Mouse (Mus musculus) urinary bladder, postnatal 10 days (tissue): ENCODE data around the gene Dolpp1.

ENCODE experiments used
- DNase-seq: peaks from one replicate; pipeline ENCODE4 v3.0.0; 2022; ENCODE audit warnings: low spot score

Gene Dolpp1

GRCm38 (mm10) chr2:30392114-30392576 is at the start of gene Dolpp1:
TSS of gene Dolpp1 (plus strand) at chr2:30392254.
- DNase-seq, result peak; percentile 86

GRCm38 (mm10) chr2:30342544-30342943 is 49.5 kb upstream of the Dolpp1 start:
- DNase-seq, result no peak

- no peak for DNase-seq
These were observed 48.4 kb upstream of the Dolpp1 start for GRCm38 (mm10) chr2:30343601-30344137.

GRCm38 (mm10) chr2:30345971-30346676 is 45.9 kb upstream of the Dolpp1 start:
- DNase-seq, result no peak

- DNase-seq, result no peak
These were observed 42.9 kb upstream of the Dolpp1 start for GRCm38 (mm10) chr2:30349196-30349595.

- no peak for DNase-seq
These were observed 40.9 kb upstream of the Dolpp1 start for GRCm38 (mm10) chr2:30351149-30351548.

GRCm38 (mm10) chr2:30355861-30356260 is 36.2 kb upstream of the Dolpp1 start:
- no peak for DNase-seq

- no peak for DNase-seq
These were observed 35.8 kb upstream of the Dolpp1 start for GRCm38 (mm10) chr2:30356266-30356665.

- DNase-seq, result no peak
These were observed 35.1 kb upstream of the Dolpp1 start for GRCm38 (mm10) chr2:30356906-30357305.

- DNase-seq, result no peak
These were observed 34.2 kb upstream of the Dolpp1 start for GRCm38 (mm10) chr2:30357552-30358510.

GRCm38 (mm10) chr2:30358533-30359531 is 33.2 kb upstream of the Dolpp1 start, which contains the start of gene Sh3glb2:
TSS of gene Sh3glb2 (minus strand) at chr2:30359337.
- DNase-seq, result peak; percentile 45

- no peak for DNase-seq
These were observed 31.4 kb upstream of the Dolpp1 start for GRCm38 (mm10) chr2:30360626-30361025.

- DNase-seq, result no peak
These were observed 29.2 kb upstream of the Dolpp1 start for GRCm38 (mm10) chr2:30362865-30363264.

- DNase-seq, result peak; percentile 94
These were observed 28.0 kb upstream of the Dolpp1 start, which contains the start of gene Miga2 for GRCm38 (mm10) chr2:30363773-30364650. TSS of gene Miga2 (plus strand) at chr2:30364233.

GRCm38 (mm10) chr2:30365281-30366069 is 26.6 kb upstream of the Dolpp1 start:
- no peak for DNase-seq

- DNase-seq, result no peak
These were observed 25.9 kb upstream of the Dolpp1 start for GRCm38 (mm10) chr2:30366203-30366602.

GRCm38 (mm10) chr2:30371544-30371943 is 20.5 kb upstream of the Dolpp1 start:
- DNase-seq, result no peak

GRCm38 (mm10) chr2:30372726-30373125 is 19.3 kb upstream of the Dolpp1 start:
- no peak for DNase-seq

GRCm38 (mm10) chr2:30375893-30376292 is 16.2 kb upstream of the Dolpp1 start:
- DNase-seq, result no peak
